Mouse (Mus musculus): ENCODE measurements around the gene Pdlim7. TPM values are rescaled to one million over a fixed set of nuclear protein-coding genes. Genes with fewer than 3 reads are reported as not detected.

Pdlim7 gene
- total and polyA plus RNA-seq, 3 experiments: 12.3 to 40.6 TPM; not detected in 1

- peaks cover 0 to 27% of the 10 kb centered on the region in 2 experiments; a peak in 2 of 4 replicates for H3K36me3 ChIP-seq (ENCODE audit: control insufficient read depth in 1 of 2, insufficient read depth in 2 of 2, low read length in 2 of 2)
- H3K4me3 ChIP-seq (ENCODE audit: control insufficient read depth in 1 of 2, insufficient read depth in 1 of 2, low read depth in 2 of 2, low read length in 2 of 2): peak overlapping the region; percentile 63 to 81; a peak in 3 of 4 replicates
- H3K9me3 ChIP-seq (replicated peaks; ENCODE audit: insufficient read depth, low read length): no peaks in the 10 kb centered on the region
- TF ChIP-seq NRF1 (IDR thresholded peaks at IDR 0.05; ENCODE audit: insufficient read depth, low read depth, low read length, poor library complexity, severe bottlenecking): no peak
- TF ChIP-seq E2F4 (IDR thresholded peaks at IDR 0.05; ENCODE audit: borderline replicate concordance, low read depth, low read length): no peak
- TF ChIP-seq MAZ (IDR thresholded peaks at IDR 0.05; ENCODE audit: low read depth, low read length): no peak
- no peak for TF ChIP-seq POLR2A (IDR thresholded peaks at IDR 0.05; ENCODE audit: control insufficient read depth in 1 of 2, insufficient read depth in 1 of 2, low read depth in 1 of 2, low read length in 2 of 2, poor library complexity in 1 of 2)
- no peak for TF ChIP-seq ZMIZ1 (IDR thresholded peaks at IDR 0.05; ENCODE audit: low read depth, low read length)
- no peak for TF ChIP-seq ELF1 (IDR thresholded peaks at IDR 0.05; ENCODE audit: low read depth, low read length)
- TF ChIP-seq MEF2A (IDR thresholded peaks at IDR 0.05; ENCODE audit: extremely low read depth, insufficient replicate concordance, low read depth, low read length, poor library complexity, severe bottlenecking): no peak
- no peak for TF ChIP-seq ETS1 (IDR thresholded peaks at IDR 0.05; ENCODE audit: low read depth, low read length)
- TF ChIP-seq CHD2 (IDR thresholded peaks at IDR 0.05; ENCODE audit: low read length): no peak
- peaks cover 27 to 32% of the 10 kb centered on the region in 2 experiments for H3K4me1 ChIP-seq (ENCODE audit: control insufficient read depth in 1 of 2, insufficient read depth in 2 of 2, low read length in 2 of 2)
- peaks cover 6% of the 10 kb centered on the region for H3K79me2 ChIP-seq (ENCODE audit: control insufficient read depth, insufficient read depth, low read length, poor library complexity)
- no peak for DNase-seq (ENCODE audit: low read depth, low spot score)
- no peak overlapping the region; the same call in 1 of the 2 replicates for H3K9ac ChIP-seq (ENCODE audit: control insufficient read depth, low read depth, low read length, poor library complexity, severe bottlenecking)
- H3K27me3 ChIP-seq (ENCODE audit: control insufficient read depth in 1 of 2, insufficient read depth in 2 of 2, low read length in 2 of 2): no peaks in the 10 kb centered on the region
- no peak overlapping the region for H3K27ac ChIP-seq (ENCODE audit: control insufficient read depth, low read depth, low read length)
These were observed 352 bp upstream of the Pdlim7 start for GRCm38 (mm10) chr13:55513828-55514227.

GRCm38 (mm10) chr13:55512379-55513031, 971 bp downstream of the Pdlim7 start:
- peak; percentile 61 for DNase-seq (ENCODE audit: low read depth, low spot score)
- H3K79me2 ChIP-seq (ENCODE audit: control insufficient read depth, insufficient read depth, low read length, poor library complexity): peaks cover 6% of the 10 kb centered on the region
- TF ChIP-seq MAZ (IDR thresholded peaks at IDR 0.05; ENCODE audit: low read depth, low read length) (peak; percentile 33; the same call in 1 of the 2 replicates), E2F4 (IDR thresholded peaks at IDR 0.05; ENCODE audit: borderline replicate concordance, low read depth, low read length) (no peak)
- no peaks in the 10 kb centered on the region for H3K9me3 ChIP-seq (replicated peaks; ENCODE audit: insufficient read depth, low read length)
- peaks cover 0 to 27% of the 10 kb centered on the region in 2 experiments; a peak in 2 of 4 replicates for H3K36me3 ChIP-seq (ENCODE audit: control insufficient read depth in 1 of 2, insufficient read depth in 2 of 2, low read length in 2 of 2)
- peak overlapping the region; percentile 77 for H3K9ac ChIP-seq (ENCODE audit: control insufficient read depth, low read depth, low read length, poor library complexity, severe bottlenecking)
- H3K27me3 ChIP-seq (ENCODE audit: control insufficient read depth in 1 of 2, insufficient read depth in 2 of 2, low read length in 2 of 2): no peaks in the 10 kb centered on the region
- peak overlapping the region; percentile 63 to 81 for H3K4me3 ChIP-seq (ENCODE audit: control insufficient read depth in 1 of 2, insufficient read depth in 1 of 2, low read depth in 2 of 2, low read length in 2 of 2)
- peak overlapping the region; percentile 78 for H3K27ac ChIP-seq (ENCODE audit: control insufficient read depth, low read depth, low read length)
- peaks cover 27 to 32% of the 10 kb centered on the region in 2 experiments for H3K4me1 ChIP-seq (ENCODE audit: control insufficient read depth in 1 of 2, insufficient read depth in 2 of 2, low read length in 2 of 2)

GRCm38 (mm10) chr13:55511492-55511861, 2.0 kb downstream of the Pdlim7 start:
- TF ChIP-seq CHD1 (IDR thresholded peaks at IDR 0.05; ENCODE audit: low read depth, low read length) (no peak), GATA1 (IDR thresholded peaks at IDR 0.05; ENCODE audit: low read depth, low read length) (no peak), ETS1 (IDR thresholded peaks at IDR 0.05; ENCODE audit: low read depth, low read length) (no peak), ELF1 (IDR thresholded peaks at IDR 0.05; ENCODE audit: low read depth, low read length) (no peak), ZNF384 (IDR thresholded peaks at IDR 0.05; ENCODE audit: low read depth, low read length) (no peak), MXI1 (IDR thresholded peaks at IDR 0.05; ENCODE audit: low read depth, low read length) (no peak), RCOR1 (IDR thresholded peaks at IDR 0.05; ENCODE audit: low read depth, low read length) (no peak), SIN3A (IDR thresholded peaks at IDR 0.05; ENCODE audit: low read length) (no peak), MYC (IDR thresholded peaks at IDR 0.05; ENCODE audit: low read depth, low read length) (no peak), CTCF (IDR thresholded peaks at IDR 0.05 in 2 of 3, conservative IDR thresholded peaks at IDR 0.05 in 1 of 3; ENCODE audit: control insufficient read depth in 1 of 3, insufficient read depth in 1 of 3, low read depth in 2 of 3, low read length in 3 of 3, poor library complexity in 1 of 3, severe bottlenecking in 1 of 3) (no peak), NELFE (IDR thresholded peaks at IDR 0.05; ENCODE audit: low read depth, low read length) (no peak), EP300 (IDR thresholded peaks at IDR 0.05; ENCODE audit: low read depth in 1 of 2, low read length in 2 of 2) (no peak), BHLHE40 (IDR thresholded peaks at IDR 0.05; ENCODE audit: borderline replicate concordance, low read depth, low read length) (no peak), POLR2AphosphoS5 (IDR thresholded peaks at IDR 0.05; ENCODE audit: borderline replicate concordance, low read depth, low read length) (no peak), JUND (IDR thresholded peaks at IDR 0.05; ENCODE audit: low read depth, low read length) (no peak), TCF12 (IDR thresholded peaks at IDR 0.05; ENCODE audit: low read depth, low read length) (no peak)
- H3K27me3 ChIP-seq (ENCODE audit: control insufficient read depth in 1 of 2, insufficient read depth in 2 of 2, low read length in 2 of 2): no peaks in the 10 kb centered on the region
- no peak for DNase-seq (ENCODE audit: low read depth, low spot score)
- peaks cover 6% of the 10 kb centered on the region for H3K79me2 ChIP-seq (ENCODE audit: control insufficient read depth, insufficient read depth, low read length, poor library complexity)
- peaks cover 0 to 27% of the 10 kb centered on the region in 2 experiments; a peak in 2 of 4 replicates for H3K36me3 ChIP-seq (ENCODE audit: control insufficient read depth in 1 of 2, insufficient read depth in 2 of 2, low read length in 2 of 2)
- H3K4me1 ChIP-seq (ENCODE audit: control insufficient read depth in 1 of 2, insufficient read depth in 2 of 2, low read length in 2 of 2): peaks cover 27 to 32% of the 10 kb centered on the region in 2 experiments
- H3K4me3 ChIP-seq (ENCODE audit: control insufficient read depth in 1 of 2, insufficient read depth in 1 of 2, low read depth in 2 of 2, low read length in 2 of 2): peak overlapping the region; percentile 22 to 63; a peak in 3 of 4 replicates
- H3K27ac ChIP-seq (ENCODE audit: control insufficient read depth, low read depth, low read length): peak overlapping the region; percentile 78
- H3K9ac ChIP-seq (ENCODE audit: control insufficient read depth, low read depth, low read length, poor library complexity, severe bottlenecking): peak overlapping the region; percentile 77
- no peaks in the 10 kb centered on the region for H3K9me3 ChIP-seq (replicated peaks; ENCODE audit: insufficient read depth, low read length)

Data from MEL (cell line).